Mouse (Mus musculus): ENCODE measurements around the gene Zfp280c. TPM values are rescaled to one million over a fixed set of nuclear protein-coding genes. Genes with fewer than 3 reads are reported as not detected.

The Zfp280c gene
- 23.2 and 26.7 TPM in 2 replicates for total RNA-seq (2014; rRNA removed)
- polyA plus RNA-seq (2015; fragmentation: Nextera tagmentation; extraction: Ambion mirVana) = 6.6 and 7.6 TPM in 2 replicates

GRCm38 (mm10) chrX:48594099-48594760 lies at the start of gene Zfp280c:
TSS of gene Zfp280c (minus strand) at chrX:48594504.
- DNase-seq (peak; percentile 69), ATAC-seq (peak; percentile 89)
- no peaks in the 10 kb centered on the region for H3K9me3 ChIP-seq (ENCODE audit: low read length)
- no peak for TF ChIP-seq CTCF (IDR thresholded peaks at IDR 0.05; ENCODE audit: low read depth)
- peak within 1 kb of the TSS; percentile 78 for H3K9ac ChIP-seq
- H3K36me3 ChIP-seq (ENCODE audit: insufficient read depth) = 0 out of 2 replicates have a peak, but pooled peaks cover 2% of the 10 kb centered on the region
- H3K4me3 ChIP-seq (ENCODE audit: low read depth, low read length) = peak within 1 kb of the TSS; percentile 55
- WGBS = 27% methylated on average over 43 of the region's 45 CpGs
- no peaks in the 10 kb centered on the region for H3K4me1 ChIP-seq (ENCODE audit: insufficient read depth)
- H3K27ac ChIP-seq (ENCODE audit: low read depth, low read length) = peak within 1 kb of the TSS; percentile 89
- H3K27me3 ChIP-seq (ENCODE audit: insufficient read depth, low read length) = no peaks in the 10 kb centered on the region
- peak within 1 kb of the TSS; percentile 46 for H3K4me2 ChIP-seq (ENCODE audit: low read depth)

- H3K9ac ChIP-seq = no peak overlapping the region
- DNase-seq (no peak), ATAC-seq (no peak)
- no peaks in the 10 kb centered on the region for H3K4me1 ChIP-seq (ENCODE audit: insufficient read depth)
- H3K27ac ChIP-seq (ENCODE audit: low read depth, low read length) = no peak overlapping the region
- no peak overlapping the region for H3K4me3 ChIP-seq (ENCODE audit: low read depth, low read length)
- H3K9me3 ChIP-seq (ENCODE audit: low read length) = no peaks in the 10 kb centered on the region
- WGBS = 59% methylated on average over 2 of the region's 2 CpGs
- TF ChIP-seq CTCF (IDR thresholded peaks at IDR 0.05; ENCODE audit: low read depth) = 0 out of 2 replicates have a peak, but pooled peaks have one; percentile 12
- no peaks in the 10 kb centered on the region for H3K27me3 ChIP-seq (ENCODE audit: insufficient read depth, low read length)
- no peak overlapping the region for H3K4me2 ChIP-seq (ENCODE audit: low read depth)
- H3K36me3 ChIP-seq (ENCODE audit: insufficient read depth) = 0 out of 2 replicates have a peak, but pooled peaks cover 3% of the 10 kb centered on the region
Measured at GRCm38 (mm10) chrX:48637032-48637431, 42.7 kb upstream of the Zfp280c start.

- 0 out of 2 replicates have a peak, but pooled peaks cover 4% of the 10 kb centered on the region for H3K4me1 ChIP-seq (ENCODE audit: insufficient read depth)
- ATAC-seq (peak; percentile 21), DNase-seq (no peak)
- peak overlapping the region; percentile 88 for H3K27ac ChIP-seq (ENCODE audit: low read depth, low read length)
- TF ChIP-seq CTCF (IDR thresholded peaks at IDR 0.05; ENCODE audit: low read depth) = no peak
- 31% methylated on average over 9 of the region's 9 CpGs for WGBS
- H3K9ac ChIP-seq = peak overlapping the region; percentile 59
- H3K9me3 ChIP-seq (ENCODE audit: low read length) = no peaks in the 10 kb centered on the region
- H3K36me3 ChIP-seq (ENCODE audit: insufficient read depth) = no peaks in the 10 kb centered on the region
- peak overlapping the region; percentile 49 for H3K4me2 ChIP-seq (ENCODE audit: low read depth)
- no peaks in the 10 kb centered on the region for H3K27me3 ChIP-seq (ENCODE audit: insufficient read depth, low read length)
- H3K4me3 ChIP-seq (ENCODE audit: low read depth, low read length) = peak overlapping the region; percentile 57
Measured at GRCm38 (mm10) chrX:48624054-48624420, 29.7 kb upstream of the Zfp280c start.

GRCm38 (mm10) chrX:48623379-48624053 lies 29.2 kb upstream of the Zfp280c start, which contains the start of gene Slc25a14:
TSS of gene Slc25a14 (plus strand) at chrX:48623413.
- Histone ChIP-seq H3K36me3 (ENCODE audit: insufficient read depth) (no peaks in the 10 kb centered on the region), H3K9me3 (ENCODE audit: low read length) (no peaks in the 10 kb centered on the region), H3K4me1 (ENCODE audit: insufficient read depth) (0 out of 2 replicates have a peak, but pooled peaks cover 4% of the 10 kb centered on the region), H3K9ac (peak within 1 kb of the TSS; percentile 59), H3K4me3 (ENCODE audit: low read depth, low read length) (peak within 1 kb of the TSS; percentile 57), H3K4me2 (ENCODE audit: low read depth) (peak within 1 kb of the TSS; percentile 49), H3K27ac (ENCODE audit: low read depth, low read length) (peak within 1 kb of the TSS; percentile 88), H3K27me3 (ENCODE audit: insufficient read depth, low read length) (no peaks in the 10 kb centered on the region)
- TF ChIP-seq CTCF (IDR thresholded peaks at IDR 0.05; ENCODE audit: low read depth) = no peak
- ATAC-seq (peak; percentile 99), DNase-seq (peak; percentile 91)
- 20% methylated on average over 38 of the region's 38 CpGs for WGBS

- peak; percentile 42 for ATAC-seq
- Histone ChIP-seq H3K27me3 (ENCODE audit: insufficient read depth, low read length) (no peaks in the 10 kb centered on the region), H3K4me3 (ENCODE audit: low read depth, low read length) (peak overlapping the region; percentile 57), H3K27ac (ENCODE audit: low read depth, low read length) (peak overlapping the region; percentile 88), H3K4me1 (ENCODE audit: insufficient read depth) (0 out of 2 replicates have a peak, but pooled peaks cover 4% of the 10 kb centered on the region), H3K9ac (peak overlapping the region; percentile 59), H3K36me3 (ENCODE audit: insufficient read depth) (no peaks in the 10 kb centered on the region), H3K4me2 (ENCODE audit: low read depth) (peak overlapping the region; percentile 49), H3K9me3 (ENCODE audit: low read length) (no peaks in the 10 kb centered on the region)
- 43% methylated on average over 4 of the region's 4 CpGs for WGBS
- TF ChIP-seq CTCF (IDR thresholded peaks at IDR 0.05; ENCODE audit: low read depth) = no peak
- no peak for DNase-seq
Measured at GRCm38 (mm10) chrX:48623049-48623378, 28.7 kb upstream of the Zfp280c start.

- TF ChIP-seq CTCF (IDR thresholded peaks at IDR 0.05; ENCODE audit: low read depth) = no peak
- DNase-seq (no peak), ATAC-seq (no peak)
- Histone ChIP-seq H3K4me2 (ENCODE audit: low read depth) (no peak overlapping the region), H3K4me3 (ENCODE audit: low read depth, low read length) (no peak overlapping the region), H3K4me1 (ENCODE audit: insufficient read depth) (no peaks in the 10 kb centered on the region), H3K27ac (ENCODE audit: low read depth, low read length) (no peak overlapping the region), H3K36me3 (ENCODE audit: insufficient read depth) (no peaks in the 10 kb centered on the region), H3K27me3 (ENCODE audit: insufficient read depth, low read length) (no peaks in the 10 kb centered on the region), H3K9me3 (ENCODE audit: low read length) (no peaks in the 10 kb centered on the region), H3K9ac (no peak overlapping the region)
- 63% methylated on average over 2 of the region's 2 CpGs for WGBS
Measured at GRCm38 (mm10) chrX:48604872-48605271, 10.6 kb upstream of the Zfp280c start.

- no peak for TF ChIP-seq CTCF (IDR thresholded peaks at IDR 0.05; ENCODE audit: low read depth)
- Histone ChIP-seq H3K27me3 (ENCODE audit: insufficient read depth, low read length) (no peaks in the 10 kb centered on the region), H3K4me2 (ENCODE audit: low read depth) (no peak overlapping the region), H3K9ac (no peak overlapping the region), H3K36me3 (ENCODE audit: insufficient read depth) (no peaks in the 10 kb centered on the region), H3K4me1 (ENCODE audit: insufficient read depth) (no peaks in the 10 kb centered on the region), H3K27ac (ENCODE audit: low read depth, low read length) (no peak overlapping the region), H3K9me3 (ENCODE audit: low read length) (no peaks in the 10 kb centered on the region), H3K4me3 (ENCODE audit: low read depth, low read length) (no peak overlapping the region)
- 91% methylated on average over 5 of the region's 5 CpGs for WGBS
- DNase-seq (no peak), ATAC-seq (no peak)
Measured at GRCm38 (mm10) chrX:48596906-48597305, 2.6 kb upstream of the Zfp280c start.
